Mouse (Mus musculus) myocyte (in vitro differentiated cells): ENCODE results near the gene Gpr89. TPM values are rescaled to one million over a fixed set of nuclear protein-coding genes. Genes with fewer than 3 reads are reported as not detected.

Experiments used
- H3K27me3 ChIP-seq: one replicate; pipeline ENCODE4 v1.6.1; 2011; ENCODE audit not compliant: control insufficient read depth, insufficient read depth, insufficient read length
- H3K36me3 ChIP-seq: one replicate; pipeline ENCODE4 v1.6.1; 2011; ENCODE audit not compliant: control insufficient read depth, insufficient read depth
- H3K4me2 ChIP-seq: one replicate; pipeline ENCODE4 v1.6.1; 2011; ENCODE audit warnings: low read depth, control low read depth
- H3K4me3 ChIP-seq: one replicate; pipeline ENCODE4 v1.5.1; 2011; ENCODE audit warnings: mild to moderate bottlenecking, control low read depth, moderate library complexity
- H3K79me2 ChIP-seq: one replicate; pipeline ENCODE4 v1.6.1; 2011; ENCODE audit not compliant: control insufficient read depth, insufficient read depth
- H3ac ChIP-seq: one replicate; pipeline ENCODE4 v1.6.1; 2011; ENCODE audit not compliant: control insufficient read depth, insufficient read length
- CEBPB ChIP-seq: IDR thresholded peaks from 2 replicates; pipeline ENCODE4 v1.6.1; 2011; ENCODE audit warnings: mild to moderate bottlenecking, moderate library complexity; ENCODE audit not compliant: poor library complexity, insufficient read depth, severe bottlenecking
- E2F4 ChIP-seq: IDR thresholded peaks from one replicate; pipeline ENCODE4 v1.6.1; 2011; ENCODE audit warnings: mild to moderate bottlenecking, control low read depth, moderate library complexity; ENCODE audit not compliant: insufficient read depth
- MAX ChIP-seq: IDR thresholded peaks from one replicate; pipeline ENCODE4 v1.6.1; 2011; ENCODE audit warnings: low read depth, mild to moderate bottlenecking, control low read depth
- MYOD1 ChIP-seq, 3 experiments: IDR thresholded peaks; one replicate each; pipeline ENCODE4 v1.6.1; 2011; ENCODE audit warnings: control low read depth in 2 of 3, low read depth in 2 of 3, mild to moderate bottlenecking in 2 of 3, moderate library complexity in 1 of 3; ENCODE audit not compliant: insufficient read length in 2 of 3, control insufficient read depth in 1 of 3
- MYOG ChIP-seq, 3 experiments: IDR thresholded peaks; one replicate each; pipeline ENCODE4 v1.6.1; 2011; ENCODE audit warnings: control low read depth in 2 of 3, low read depth in 2 of 3, mild to moderate bottlenecking in 2 of 3; ENCODE audit not compliant: insufficient read length in 2 of 3, control insufficient read depth in 1 of 3, insufficient read depth in 1 of 3
- POLR2A ChIP-seq: IDR thresholded peaks from one replicate; pipeline ENCODE4 v1.6.1; 2011; ENCODE audit warnings: low read depth, mild to moderate bottlenecking, control low read depth, moderate library complexity; ENCODE audit not compliant: insufficient read length
- POLR2AphosphoS2 ChIP-seq: IDR thresholded peaks from one replicate; pipeline ENCODE4 v1.6.1; 2011; ENCODE audit warnings: low read depth, control low read depth; ENCODE audit not compliant: insufficient read length
- REST ChIP-seq: IDR thresholded peaks from one replicate; pipeline ENCODE4 v1.6.1; 2011; ENCODE audit warnings: mild to moderate bottlenecking, control low read depth, moderate library complexity; ENCODE audit not compliant: insufficient read depth, insufficient read length
- SRF ChIP-seq: IDR thresholded peaks from one replicate; pipeline ENCODE4 v1.6.1; 2011; ENCODE audit warnings: low read depth; ENCODE audit not compliant: control insufficient read depth, insufficient read length
- TCF12 ChIP-seq: IDR thresholded peaks from one replicate; pipeline ENCODE4 v1.6.1; 2011; ENCODE audit warnings: mild to moderate bottlenecking, control low read depth; ENCODE audit not compliant: poor library complexity, insufficient read depth, severe bottlenecking
- TCF3 ChIP-seq: IDR thresholded peaks from one replicate; pipeline ENCODE4 v1.6.1; 2011; ENCODE audit warnings: low read depth, control low read depth; ENCODE audit not compliant: insufficient read length
- USF1 ChIP-seq: IDR thresholded peaks from one replicate; pipeline ENCODE4 v1.6.1; 2011; ENCODE audit warnings: low read depth, mild to moderate bottlenecking, control low read depth, moderate library complexity
- polyA plus RNA-seq: library from polyadenylated mRNA; unstranded; fragments of >200 nt; fragmentation: generic; extraction: Trizol; gene quantifications from one replicate; pipeline ENCODE4 v1.2.1, GENCODE M21; 2012; ENCODE audit warnings: missing spikeins

Gene Gpr89
- polyA plus RNA-seq, 1 experiment, result 19.2 TPM

DNA sequence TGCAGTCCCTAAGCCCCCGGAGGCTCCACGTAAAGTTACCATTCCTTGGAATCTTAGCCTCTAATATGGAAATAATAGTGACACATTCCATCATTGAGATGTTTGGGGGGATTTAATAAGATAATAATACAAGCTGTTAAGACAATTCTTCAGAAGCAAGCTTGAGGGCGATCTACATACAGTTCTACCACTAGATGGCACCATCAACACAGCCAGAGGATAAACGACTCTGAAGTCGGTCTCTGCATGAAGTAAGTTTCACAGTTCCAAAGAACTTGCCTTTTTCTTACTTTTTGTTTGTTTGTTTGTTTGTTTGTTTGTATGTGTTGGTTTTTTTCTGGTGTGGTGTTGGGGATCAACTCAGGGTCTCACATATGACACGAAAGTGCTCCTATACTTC, 31.1 kb upstream of the Gpr89 start:
- H3K79me2 ChIP-seq, result no peaks in the 10 kb centered on the region
- peak overlapping the region; percentile 28 for H3K4me2 ChIP-seq
- peaks cover 23% of the 10 kb centered on the region for H3K27me3 ChIP-seq
- H3K36me3 ChIP-seq, result no peaks in the 10 kb centered on the region
- TF ChIP-seq E2F4 (no peak), REST (no peak), MYOD1 (IDR thresholded peaks at IDR 0.05; ENCODE audit: control insufficient read depth in 1 of 3, insufficient read length in 2 of 3, low read depth in 2 of 3) (no peak), POLR2AphosphoS2 (no peak)
- no peak overlapping the region for H3ac ChIP-seq
- no peak overlapping the region for H3K4me3 ChIP-seq

DNA sequence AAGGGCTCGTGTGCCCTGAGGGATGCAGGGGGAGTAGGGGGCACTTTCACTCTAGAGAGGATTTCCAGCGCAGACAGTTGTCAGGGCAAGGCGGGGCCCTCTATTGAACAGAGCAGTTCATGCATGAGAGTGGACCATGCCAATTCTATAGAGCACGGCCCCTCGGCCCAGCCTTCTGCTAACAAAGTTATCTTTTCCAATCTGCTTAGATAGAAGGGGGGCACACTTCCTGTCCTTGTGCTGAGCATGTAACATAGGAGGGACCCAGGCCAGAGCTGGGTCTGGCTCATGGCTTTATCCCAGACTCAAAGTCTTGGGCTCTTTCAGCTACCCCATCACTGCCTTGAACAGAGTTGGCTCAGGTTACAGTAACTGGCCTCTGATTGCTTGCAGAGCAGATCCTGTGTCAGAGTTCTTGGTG, 26.1 kb upstream of the Gpr89 start:
- peaks cover 38% of the 10 kb centered on the region for H3K27me3 ChIP-seq
- no peaks in the 10 kb centered on the region for H3K36me3 ChIP-seq
- no peak overlapping the region for H3K4me3 ChIP-seq
- H3K4me2 ChIP-seq, result no peak overlapping the region
- H3K79me2 ChIP-seq, result no peaks in the 10 kb centered on the region
- TF ChIP-seq MAX, result no peak
- TF ChIP-seq CEBPB, result no peak
- no peak for TF ChIP-seq USF1
- no peak for TF ChIP-seq SRF
- TF ChIP-seq TCF3, result no peak
- no peak for TF ChIP-seq TCF12
- no peak for TF ChIP-seq REST
- no peak for TF ChIP-seq MYOD1 (IDR thresholded peaks at IDR 0.05; ENCODE audit: control insufficient read depth in 1 of 3, insufficient read length in 2 of 3, low read depth in 2 of 3)
- TF ChIP-seq MYOG (IDR thresholded peaks at IDR 0.05; ENCODE audit: control insufficient read depth in 1 of 3, insufficient read depth in 1 of 3, insufficient read length in 2 of 3, low read depth in 2 of 3), result no peak
- TF ChIP-seq POLR2AphosphoS2, result no peak
- TF ChIP-seq E2F4, result no peak
- no peak for TF ChIP-seq POLR2A
- no peak overlapping the region for H3ac ChIP-seq

DNA sequence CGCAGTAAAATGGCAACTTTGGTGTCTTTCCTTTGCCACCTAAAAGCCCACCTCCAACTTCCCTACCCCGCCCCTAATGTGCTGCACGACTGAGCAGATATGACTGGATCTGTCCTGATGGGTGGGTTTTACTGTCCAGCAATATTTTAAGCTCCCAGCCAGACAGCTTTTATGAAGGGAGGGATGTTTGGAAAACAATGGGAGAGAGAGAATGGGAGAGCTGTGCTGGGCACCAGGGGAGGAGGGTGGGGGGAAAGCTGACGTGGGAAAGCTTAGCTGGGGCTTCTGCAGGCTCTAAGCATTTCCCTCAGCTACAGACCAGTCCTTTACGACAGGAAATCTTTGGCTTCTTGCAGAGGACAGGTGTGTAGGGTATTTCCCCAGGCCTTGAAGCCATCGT, 20.8 kb upstream of the Gpr89 start, which contains the start of gene Gja8:
TSS of gene Gja8 (minus strand) at position 101 of the 400 bp plus-strand sequence.
- Histone ChIP-seq H3K36me3 (no peaks in the 10 kb centered on the region), H3ac (no peak within 1 kb of the TSS), H3K4me3 (no peak within 1 kb of the TSS), H3K79me2 (no peaks in the 10 kb centered on the region), H3K27me3 (peaks cover 12% of the 10 kb centered on the region), H3K4me2 (peak within 1 kb of the TSS; percentile 56)
- TF ChIP-seq E2F4 (no peak), TCF3 (no peak), MYOG (IDR thresholded peaks at IDR 0.05; ENCODE audit: control insufficient read depth in 1 of 3, insufficient read depth in 1 of 3, insufficient read length in 2 of 3, low read depth in 2 of 3) (no peak), MAX (no peak), POLR2AphosphoS2 (no peak), SRF (no peak)

GRCm38 (mm10) chr3:96924631-96925030, 19.5 kb upstream of the Gpr89 start:
- Histone ChIP-seq H3K4me3 (no peak overlapping the region), H3ac (no peak overlapping the region), H3K36me3 (no peaks in the 10 kb centered on the region), H3K79me2 (no peaks in the 10 kb centered on the region), H3K4me2 (peak overlapping the region; percentile 56), H3K27me3 (peaks cover 6% of the 10 kb centered on the region)
- no peak for TF ChIP-seq CEBPB
- no peak for TF ChIP-seq MAX
- TF ChIP-seq MYOD1 (IDR thresholded peaks at IDR 0.05; ENCODE audit: control insufficient read depth in 1 of 3, insufficient read length in 2 of 3, low read depth in 2 of 3), result no peak
- no peak for TF ChIP-seq POLR2AphosphoS2
- TF ChIP-seq E2F4, result no peak
- no peak for TF ChIP-seq MYOG (IDR thresholded peaks at IDR 0.05; ENCODE audit: control insufficient read depth in 1 of 3, insufficient read depth in 1 of 3, insufficient read length in 2 of 3, low read depth in 2 of 3)

DNA sequence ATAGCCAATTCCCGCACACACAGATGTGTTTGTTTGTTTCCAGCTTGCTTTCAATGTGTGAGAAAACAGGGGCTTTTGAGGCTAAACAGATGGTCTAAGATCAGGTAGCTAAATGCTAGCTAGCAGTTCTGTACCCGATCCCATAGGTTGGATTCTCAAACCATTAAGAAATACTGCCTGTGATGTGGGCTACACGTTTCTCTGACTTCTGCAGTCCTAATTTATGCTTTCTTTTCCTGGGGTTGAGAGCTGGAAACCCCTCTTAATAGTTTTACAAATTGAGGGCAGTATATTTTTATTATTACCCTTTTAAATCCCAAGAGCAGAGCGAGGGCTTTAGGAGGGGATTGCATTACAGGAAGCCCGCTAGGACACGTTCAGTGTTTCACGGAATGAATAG, 15.8 kb upstream of the Gpr89 start:
- Histone ChIP-seq H3K36me3 (no peaks in the 10 kb centered on the region), H3K79me2 (no peaks in the 10 kb centered on the region), H3K4me2 (no peak overlapping the region), H3ac (no peak overlapping the region), H3K27me3 (peaks cover 13% of the 10 kb centered on the region), H3K4me3 (no peak overlapping the region)
- TF ChIP-seq SRF (no peak), REST (no peak)

- H3K36me3 ChIP-seq, result no peaks in the 10 kb centered on the region
Measured at GRCm38 (mm10) chr3:96905592-96905991, 446 bp upstream of the Gpr89 start.

More at GRCm38 (mm10) chr3:96905592-96905991, 446 bp upstream of the Gpr89 start:
- Histone ChIP-seq H3K4me3 (peak overlapping the region; percentile 87), H3K79me2 (peaks cover 2% of the 10 kb centered on the region), H3K4me2 (peak overlapping the region; percentile 98), H3ac (peak overlapping the region; percentile 3), H3K27me3 (peaks cover 7% of the 10 kb centered on the region)
- TF ChIP-seq TCF12, result no peak
- no peak for TF ChIP-seq POLR2AphosphoS2
- TF ChIP-seq POLR2A, result no peak
- TF ChIP-seq CEBPB, result no peak
- TF ChIP-seq SRF, result no peak
- TF ChIP-seq REST, result no peak
- no peak for TF ChIP-seq TCF3
